Mouse (Mus musculus) hematopoietic stem cell, adult 5-6 weeks (primary cell): ENCODE measurements at regions not wholly inside any gene's neighbourhood (a gene's known extent, or its start where the extent isn't known, plus 50 kb on each side); places are given as distances from the start of the nearest gene placed in this dataset.
A peak's percentile ranks its signal among the peaks of the same experiment; 100 is the strongest.

ENCODE experiments used
- ATAC-seq, 2 experiments: fragments of 125-278 bp in 1 of 2; replicated peaks in 1 of 2; 2 replicates each; pipeline ENCODE4 v1.8.0; 2016 to 2017; ENCODE audit warnings: inconsistent platforms in 2 of 2, mild to moderate bottlenecking in 2 of 2, moderate number of reproducible peaks in 2 of 2, low read depth in 1 of 2, moderate TSS enrichment in 1 of 2; ENCODE audit not compliant: low FRiP score in 2 of 2, poor library complexity in 2 of 2, severe bottlenecking in 2 of 2, insufficient read depth in 1 of 2, low TSS enrichment in 1 of 2

- ATAC-seq, result no peak
These were observed 201.5 kb downstream of the Pten start for GRCm38 (mm10) chr19:32958791-32959190.

GRCm38 (mm10) chr19:32959844-32960195 lies 202.5 kb downstream of the Pten start:
- no peak for ATAC-seq

DNA sequence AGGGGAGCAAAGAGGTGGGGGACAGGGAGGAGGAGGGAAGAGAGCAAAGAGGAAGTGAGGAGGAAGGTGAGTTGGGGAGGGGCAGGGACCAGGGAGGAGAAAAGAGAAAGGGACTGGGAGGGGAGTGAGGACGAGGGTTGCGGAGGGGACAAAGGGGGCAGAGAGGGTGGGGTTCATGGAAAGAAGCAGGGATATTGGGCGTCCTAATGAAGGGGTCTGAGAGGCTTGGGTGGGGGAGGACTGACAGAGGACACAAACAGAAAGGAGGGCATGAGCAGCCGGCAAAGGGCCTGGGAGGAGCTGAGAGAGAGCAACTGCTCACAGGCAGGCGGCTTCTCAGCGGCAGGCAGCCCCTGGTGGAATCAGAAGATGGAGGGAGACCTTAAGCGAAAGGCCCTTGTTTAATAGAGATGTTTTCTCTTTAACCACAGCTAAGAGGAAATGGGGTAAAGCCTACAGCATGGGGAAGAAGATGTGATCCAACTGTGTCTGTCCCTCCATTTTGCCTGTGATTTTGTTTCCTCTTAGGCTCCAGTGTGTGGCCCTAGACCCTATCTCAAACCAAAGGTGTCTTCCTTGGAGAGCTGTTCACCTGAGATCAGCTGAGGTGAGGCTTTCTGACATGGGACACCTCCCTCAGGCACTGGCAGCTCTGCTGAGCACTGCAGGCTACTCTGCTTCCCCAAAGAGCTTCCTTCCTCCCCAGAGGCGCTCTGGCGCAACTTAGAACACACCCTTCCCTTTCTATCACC lies 203.1 kb downstream of the Pten start:
- ATAC-seq, result peak; percentile 19 to 61; a peak in 3 of 4 replicates

- no peak for ATAC-seq
These were observed 204.2 kb downstream of the Pten start for GRCm38 (mm10) chr19:32961525-32961924.

- ATAC-seq, result peak; percentile 59 to 66
These were observed 206.7 kb downstream of the Pten start for GRCm38 (mm10) chr19:32963983-32964382.

- no peak for ATAC-seq
These were observed 208.2 kb downstream of the Pten start for GRCm38 (mm10) chr19:32965488-32965887.

GRCm38 (mm10) chr19:32969213-32969776 lies 212.0 kb downstream of the Pten start:
- no peak for ATAC-seq

DNA sequence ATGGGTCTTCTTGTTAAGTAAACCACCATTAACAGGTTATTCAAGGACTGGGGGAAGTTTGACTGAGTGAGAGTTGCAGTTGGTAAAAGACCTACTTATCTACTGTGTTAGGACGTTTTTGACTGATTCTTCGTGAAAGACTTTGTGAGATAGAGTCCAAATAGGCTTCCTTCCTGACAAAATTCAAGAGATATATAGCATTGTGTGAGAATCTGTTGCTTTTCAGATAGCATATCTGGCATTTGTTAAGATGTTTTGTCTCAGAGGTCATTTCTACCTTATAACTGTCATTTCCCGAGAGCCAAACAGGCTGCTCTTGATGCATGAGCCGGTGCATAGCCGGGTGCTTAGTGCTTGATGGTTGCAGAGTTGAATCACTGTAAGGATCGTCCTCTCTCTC lies 214.8 kb downstream of the Pten start:
- no peak for ATAC-seq

DNA sequence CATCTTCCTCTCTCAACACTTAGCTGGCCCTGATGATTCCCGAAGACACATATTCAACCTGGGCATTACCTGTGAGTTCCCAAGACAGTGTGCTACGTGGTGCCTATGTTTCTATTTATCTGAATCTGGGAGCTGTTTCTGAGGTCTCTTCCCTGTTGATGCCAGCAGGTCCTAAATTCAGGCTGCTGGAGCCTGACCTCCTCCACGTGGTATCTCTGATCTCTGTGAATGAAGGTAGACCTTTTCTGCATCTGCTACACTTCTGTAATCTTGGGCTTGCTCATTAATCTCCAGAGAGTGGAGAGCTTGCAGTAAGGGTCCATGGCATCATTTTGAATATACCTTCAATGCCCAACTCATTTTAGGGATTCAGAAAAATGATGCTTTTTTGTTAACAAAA lies 215.8 kb downstream of the Pten start:
- ATAC-seq, result no peak

DNA sequence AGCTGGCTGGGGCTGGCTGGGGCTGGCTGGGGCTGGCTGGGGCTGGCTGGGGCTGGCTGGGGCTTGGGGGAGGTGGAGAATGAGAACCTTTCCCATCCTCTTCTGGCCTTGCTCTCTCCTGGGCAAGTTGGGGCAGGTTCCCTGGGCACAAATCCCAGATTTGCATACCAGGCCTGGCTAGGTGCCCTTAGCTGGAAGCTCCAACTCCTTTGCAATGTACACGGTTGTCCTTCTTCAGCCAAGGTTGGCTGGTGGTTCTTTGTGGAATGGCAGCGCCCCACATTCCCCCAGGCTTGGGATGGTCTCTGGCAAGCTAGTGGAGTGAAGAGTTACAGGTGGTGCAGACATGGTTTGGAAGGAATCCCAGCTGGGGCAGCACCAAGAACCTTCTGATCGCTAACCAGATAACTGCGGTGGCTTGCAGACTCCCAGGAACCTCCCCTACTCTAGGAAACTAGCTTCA lies 217.5 kb downstream of the Pten start:
- no peak for ATAC-seq

GRCm38 (mm10) chr19:32975303-32975702 lies 218.0 kb downstream of the Pten start:
- no peak for ATAC-seq

- no peak for ATAC-seq
These were observed 219.2 kb downstream of the Pten start for GRCm38 (mm10) chr19:32976507-32976906.

DNA sequence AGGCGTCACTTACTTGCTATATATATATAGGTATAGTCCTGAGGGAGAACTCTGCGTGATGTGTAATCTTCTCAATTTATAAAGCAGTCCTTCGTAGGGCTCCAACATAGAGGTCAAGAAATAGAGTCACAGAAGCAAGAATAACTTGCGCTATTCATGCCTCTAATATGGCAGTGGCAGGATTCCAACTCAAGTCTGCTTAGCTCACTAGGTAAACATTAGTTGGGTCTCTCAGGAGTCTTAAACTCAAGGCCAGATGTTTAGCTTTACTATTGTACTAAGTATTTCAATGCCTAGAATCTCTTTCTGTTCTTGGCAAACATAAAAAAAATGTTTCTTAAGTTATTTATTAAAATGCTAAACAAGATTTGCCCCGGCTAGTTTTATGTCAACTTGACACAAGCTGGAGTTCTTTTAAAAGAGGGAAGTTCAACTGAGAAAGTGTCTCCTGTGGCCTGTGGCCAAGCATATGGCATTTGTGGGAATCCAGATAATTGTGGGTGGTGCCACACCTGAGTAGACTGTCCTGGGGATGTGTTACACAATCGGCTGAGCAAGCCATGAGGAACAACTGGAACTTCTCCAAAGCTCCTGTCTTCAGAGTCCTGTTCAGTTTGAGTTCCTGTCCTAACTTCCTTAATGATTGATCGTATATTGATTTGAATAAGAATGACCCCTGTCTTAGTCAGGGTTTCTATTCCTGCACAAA lies 220.9 kb downstream of the Pten start:
- peak in 1 of 2 experiments; percentile 32; a peak in 1 of 4 replicates for ATAC-seq

DNA sequence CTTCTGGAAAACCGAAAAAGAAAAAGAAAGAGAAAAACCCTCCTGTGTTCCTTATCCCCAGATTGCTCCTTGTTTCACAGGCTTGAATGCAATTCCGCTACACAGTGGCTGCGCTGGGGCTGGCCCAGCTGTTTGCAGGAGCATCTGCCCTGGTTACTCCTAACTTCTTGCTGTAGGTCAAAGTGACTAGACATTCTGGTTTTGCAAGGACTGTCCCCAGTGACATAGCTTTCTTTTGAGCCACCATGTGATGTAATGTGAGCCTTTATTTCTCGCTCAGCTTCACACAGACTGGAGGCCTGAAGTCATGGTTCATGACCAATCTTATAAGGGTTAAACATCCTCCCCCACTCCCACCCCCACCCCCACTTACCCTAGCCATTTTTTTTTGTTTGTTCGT lies 222.8 kb downstream of the Pten start:
- no peak for ATAC-seq

DNA sequence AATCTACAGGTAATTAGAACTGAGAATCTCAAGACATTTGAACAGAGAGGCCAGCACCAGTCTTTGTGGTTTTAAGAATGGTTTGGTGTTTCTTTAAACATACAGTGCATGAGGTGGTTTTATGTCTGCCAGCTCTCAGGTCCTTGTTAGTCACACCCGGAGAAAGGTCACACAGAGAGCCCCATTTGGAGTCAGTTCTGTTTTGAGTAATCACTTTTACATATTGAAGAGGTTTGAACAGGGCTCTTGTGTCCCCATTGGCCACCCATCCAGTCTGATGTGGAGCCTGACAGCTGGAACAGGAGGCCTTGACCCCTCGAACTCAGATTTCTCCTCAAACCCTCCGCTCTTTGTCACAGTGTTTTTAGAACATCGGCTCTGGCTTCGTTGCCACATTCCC lies 231.4 kb downstream of the Pten start:
- no peak for ATAC-seq

GRCm38 (mm10) chr19:32989346-32989745 lies 232.0 kb downstream of the Pten start:
- ATAC-seq, result no peak

DNA sequence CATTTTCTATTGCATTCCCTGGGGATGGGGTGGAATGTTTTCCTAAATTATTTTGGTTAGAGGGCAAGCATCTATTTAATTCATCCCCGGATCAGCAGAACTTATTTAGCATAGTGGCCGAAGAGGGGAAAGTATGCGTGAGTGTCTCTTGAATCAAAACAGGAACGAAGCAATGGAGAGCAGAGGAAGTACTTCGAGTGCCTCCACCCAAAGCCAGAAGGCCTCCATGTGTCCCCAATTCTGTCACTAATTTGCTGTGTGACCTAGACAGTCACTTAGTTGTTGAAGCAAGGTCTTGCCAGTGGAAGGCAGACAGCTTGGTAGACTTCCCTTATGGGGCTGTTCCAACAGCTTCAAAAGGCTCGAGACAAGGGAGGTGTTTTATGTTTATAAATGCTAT lies 233.3 kb downstream of the Pten start:
- peak in 1 of 2 experiments; percentile 46; a peak in 2 of 4 replicates for ATAC-seq

DNA sequence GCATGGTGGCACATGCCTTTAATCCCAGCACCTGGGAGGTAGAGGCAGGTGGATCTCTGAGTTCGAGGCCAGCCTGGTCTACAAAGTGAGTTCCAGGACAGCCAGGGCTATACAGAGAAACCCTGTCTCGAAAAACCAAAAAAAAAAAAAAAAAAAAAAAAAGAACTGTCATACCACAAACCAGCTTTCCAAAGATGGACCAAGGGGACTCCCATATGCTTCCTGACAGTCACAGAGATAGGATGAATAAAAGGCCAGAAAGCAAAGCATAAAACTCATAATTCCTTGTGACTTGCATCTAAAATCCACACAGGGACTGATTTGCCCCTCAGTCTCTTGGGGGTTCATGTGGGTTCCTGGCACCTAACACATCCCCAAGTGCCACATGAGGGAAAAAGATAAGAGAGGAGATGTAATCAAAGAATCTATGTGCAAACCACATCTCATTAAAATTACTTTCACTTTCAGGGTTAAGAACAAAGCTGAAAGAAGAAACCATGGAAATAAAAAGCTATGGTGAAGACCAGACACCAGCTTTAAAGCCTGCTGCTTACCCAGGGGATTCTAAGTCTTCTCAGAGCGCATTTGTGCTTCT lies 241.4 kb downstream of the Pten start:
- ATAC-seq, result peak; percentile 59 to 69
